Mouse (Mus musculus) hematopoietic stem cell, adult 5-6 weeks (primary cell): ENCODE data around the gene Gtpbp8. TPM values are rescaled to one million over a fixed set of nuclear protein-coding genes. Genes with fewer than 3 reads are reported as not detected.

Experiments used
- ATAC-seq, 2 experiments: fragments of 125-278 bp in 1 of 2; replicated peaks in 1 of 2; 2 replicates each; pipeline ENCODE4 v1.8.0; 2016 to 2017; ENCODE audit warnings: inconsistent platforms in 2 of 2, mild to moderate bottlenecking in 2 of 2, moderate number of reproducible peaks in 2 of 2, low read depth in 1 of 2, moderate TSS enrichment in 1 of 2; ENCODE audit not compliant: low FRiP score in 2 of 2, poor library complexity in 2 of 2, severe bottlenecking in 2 of 2, insufficient read depth in 1 of 2, low TSS enrichment in 1 of 2
- total RNA-seq: library from RNA; stranded (forward); fragments of 172-1452, 232-1000 nt; gene quantifications from 2 replicates; pipeline ENCODE4 v1.2.3, GENCODE M21; 2017

Gene Gtpbp8
- total RNA-seq, 1 experiment from 2014 or later = 15.8 TPM

DNA sequence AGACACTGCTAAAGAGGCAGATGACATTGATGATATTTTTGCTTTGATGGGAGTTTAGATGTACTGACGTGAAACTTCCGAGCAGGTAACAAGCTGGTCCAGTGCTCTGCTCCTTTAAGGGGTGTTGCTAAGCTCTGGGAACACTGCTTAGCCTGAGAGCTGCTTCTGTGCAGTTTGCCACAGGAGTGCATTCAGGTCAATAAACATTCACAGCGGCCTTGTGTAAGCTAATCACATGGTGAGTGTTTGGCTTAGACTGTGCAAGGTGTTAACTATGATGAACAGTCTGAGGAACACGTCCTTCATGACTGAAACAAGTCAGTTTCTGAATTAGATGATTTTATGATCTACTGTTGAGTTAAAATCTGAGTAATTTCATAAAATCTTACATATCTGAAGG, 10.0 kb downstream of the Gtpbp8 start:
- no peak for ATAC-seq

GRCm38 (mm10) chr16:44735676-44736075, 10.5 kb downstream of the Gtpbp8 start:
- no peak for ATAC-seq

DNA sequence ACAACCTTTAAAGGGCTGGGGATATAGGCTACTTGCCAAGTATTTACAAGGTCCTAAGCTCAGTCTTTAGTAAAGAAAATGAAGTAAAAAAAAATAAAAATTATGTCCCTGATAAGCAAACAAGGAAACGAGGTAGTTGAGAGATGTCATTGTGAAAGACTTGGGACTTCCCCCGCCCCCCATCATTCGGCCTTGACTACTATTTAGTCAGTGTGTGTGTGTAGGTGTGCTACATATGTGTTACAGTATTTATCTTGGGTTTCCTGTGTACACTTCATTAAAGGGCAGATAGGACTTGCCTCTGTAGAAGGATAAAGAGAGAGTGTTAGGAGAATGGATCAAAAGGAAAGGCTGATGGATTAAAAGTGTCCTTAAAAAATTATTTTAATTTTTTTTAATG, 12.1 kb downstream of the Gtpbp8 start:
- no peak for ATAC-seq

DNA sequence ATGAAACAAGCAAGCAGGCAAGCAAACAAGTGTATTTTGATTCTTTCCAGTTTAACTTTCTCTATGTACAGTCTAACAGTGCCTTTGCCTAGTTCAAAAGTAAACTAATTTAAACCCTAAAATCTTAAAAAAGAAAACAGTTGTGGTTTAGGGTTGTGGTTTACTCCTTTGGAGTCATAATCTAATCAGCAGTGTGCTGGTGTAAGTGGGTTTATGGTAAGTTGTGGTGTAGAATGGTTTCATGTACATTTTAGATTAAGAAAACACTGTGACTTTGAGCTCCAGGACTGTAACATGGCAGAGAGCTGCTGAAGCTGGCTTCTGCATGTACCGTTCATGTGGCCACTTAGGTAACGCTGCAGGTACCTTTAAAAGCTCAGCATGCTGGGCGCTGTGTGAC, 18.6 kb downstream of the Gtpbp8 start:
- no peak for ATAC-seq

- ATAC-seq = peak; percentile 58 to 63; a peak in 3 of 4 replicates
These were observed 20.6 kb downstream of the Gtpbp8 start for GRCm38 (mm10) chr16:44725286-44726223.

GRCm38 (mm10) chr16:44724847-44725246, 21.3 kb downstream of the Gtpbp8 start:
- ATAC-seq = no peak

DNA sequence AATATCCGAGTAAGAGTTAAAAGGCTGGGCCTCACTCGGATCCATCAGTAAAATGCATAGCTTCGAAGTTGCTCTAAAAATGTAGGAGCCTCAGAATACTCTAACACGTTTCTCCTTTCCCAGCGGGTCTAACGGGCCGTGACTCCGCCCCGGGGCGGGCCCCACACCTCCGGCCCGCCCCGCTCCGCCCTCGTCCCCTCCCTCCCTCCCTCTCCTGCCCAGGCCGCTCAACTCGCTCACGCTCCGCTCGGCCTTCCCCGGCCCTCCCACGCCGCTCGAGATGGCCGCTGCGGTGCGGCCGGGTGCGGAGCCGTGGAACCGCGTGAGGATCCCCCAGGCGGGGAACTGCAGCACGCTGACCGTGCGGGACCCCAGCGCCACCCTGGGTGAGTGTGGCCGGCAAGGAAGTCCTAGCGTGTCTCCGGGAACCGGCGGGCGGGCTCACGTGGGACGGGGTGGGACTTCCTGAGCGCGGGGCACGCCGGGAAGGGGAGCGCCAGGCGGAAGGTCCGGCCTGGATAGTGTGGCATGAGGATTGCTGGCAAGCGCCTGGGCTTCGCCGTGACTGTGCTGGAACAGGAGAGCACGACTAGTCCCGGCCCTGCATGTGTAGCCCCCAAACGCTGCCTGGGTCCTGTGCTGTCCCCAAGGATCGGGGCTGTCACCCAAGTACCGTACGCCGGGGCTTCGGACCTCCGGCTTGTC, 21.9 kb downstream of the Gtpbp8 start, which contains the start of gene Nepro:
Gene Nepro, plus strand, starts transcription at position 219 of the 705 bp plus-strand sequence.
- ATAC-seq = peak; percentile 78 to 83

DNA sequence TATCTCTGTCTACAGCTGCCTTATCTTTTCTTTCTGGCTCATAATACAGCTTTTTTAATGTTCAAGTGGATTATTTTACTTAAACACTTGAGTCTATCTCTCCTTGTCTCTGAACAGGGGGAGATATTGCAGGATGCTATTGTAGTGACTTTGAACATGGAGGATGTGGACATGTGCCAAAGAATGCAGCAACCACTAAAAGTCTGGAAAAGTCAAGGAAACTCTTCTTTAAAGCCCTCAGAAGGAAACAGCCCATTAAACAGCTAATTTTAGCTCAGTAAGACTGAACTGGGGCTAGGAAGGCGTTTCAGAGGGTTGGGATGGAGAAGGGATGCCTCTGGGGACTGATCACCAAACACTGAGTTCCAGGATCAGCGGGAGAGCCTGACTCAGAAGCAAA, 23.5 kb downstream of the Gtpbp8 start:
- no peak for ATAC-seq

DNA sequence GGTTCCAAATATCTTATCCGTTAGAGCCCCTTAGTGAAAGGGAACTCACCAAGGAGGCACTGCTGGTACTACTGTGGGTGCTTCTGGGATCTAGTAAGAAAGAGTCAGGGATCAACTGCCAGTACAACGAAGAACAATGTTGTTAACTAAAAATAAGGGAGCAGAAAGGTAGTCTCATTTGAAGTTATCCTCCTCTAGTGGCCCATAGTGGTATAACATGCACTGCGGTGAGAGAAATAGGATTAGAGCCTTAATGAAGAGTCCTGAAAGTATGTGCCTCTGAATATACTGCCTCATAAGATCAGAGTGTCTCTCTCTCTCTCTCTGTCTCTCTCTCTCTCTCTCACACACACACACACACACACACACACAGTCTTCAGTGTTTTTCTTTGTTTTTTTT, 25.6 kb downstream of the Gtpbp8 start:
- no peak for ATAC-seq

- no peak for ATAC-seq
These were observed 26.8 kb downstream of the Gtpbp8 start for GRCm38 (mm10) chr16:44719349-44719748.

- ATAC-seq = no peak
These were observed 28.3 kb downstream of the Gtpbp8 start for GRCm38 (mm10) chr16:44717838-44718237.

DNA sequence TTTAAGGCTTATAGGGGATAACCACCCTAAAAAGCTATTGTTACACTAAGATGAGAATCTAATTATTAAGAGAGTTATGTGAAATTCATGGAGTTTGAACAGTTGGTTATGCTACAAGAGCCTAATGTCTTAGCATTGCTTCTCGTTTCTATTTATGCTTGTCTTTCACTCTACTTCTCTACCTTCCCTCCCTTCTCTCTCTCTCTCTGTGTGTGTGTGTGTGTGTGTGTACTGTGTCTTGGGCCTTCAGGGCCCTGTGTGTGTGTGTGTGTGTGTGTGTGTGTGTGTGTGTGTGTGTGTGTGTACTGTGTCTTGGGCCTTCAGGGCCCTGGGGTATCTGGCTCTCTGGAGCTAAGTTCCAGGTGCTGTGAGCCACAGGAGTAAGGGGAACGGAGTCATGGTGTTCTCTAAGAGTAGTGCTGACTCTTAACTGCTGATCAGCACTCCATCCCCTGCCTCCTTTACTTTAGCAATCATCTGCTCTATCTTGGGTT, 29.0 kb downstream of the Gtpbp8 start:
- no peak for ATAC-seq

DNA sequence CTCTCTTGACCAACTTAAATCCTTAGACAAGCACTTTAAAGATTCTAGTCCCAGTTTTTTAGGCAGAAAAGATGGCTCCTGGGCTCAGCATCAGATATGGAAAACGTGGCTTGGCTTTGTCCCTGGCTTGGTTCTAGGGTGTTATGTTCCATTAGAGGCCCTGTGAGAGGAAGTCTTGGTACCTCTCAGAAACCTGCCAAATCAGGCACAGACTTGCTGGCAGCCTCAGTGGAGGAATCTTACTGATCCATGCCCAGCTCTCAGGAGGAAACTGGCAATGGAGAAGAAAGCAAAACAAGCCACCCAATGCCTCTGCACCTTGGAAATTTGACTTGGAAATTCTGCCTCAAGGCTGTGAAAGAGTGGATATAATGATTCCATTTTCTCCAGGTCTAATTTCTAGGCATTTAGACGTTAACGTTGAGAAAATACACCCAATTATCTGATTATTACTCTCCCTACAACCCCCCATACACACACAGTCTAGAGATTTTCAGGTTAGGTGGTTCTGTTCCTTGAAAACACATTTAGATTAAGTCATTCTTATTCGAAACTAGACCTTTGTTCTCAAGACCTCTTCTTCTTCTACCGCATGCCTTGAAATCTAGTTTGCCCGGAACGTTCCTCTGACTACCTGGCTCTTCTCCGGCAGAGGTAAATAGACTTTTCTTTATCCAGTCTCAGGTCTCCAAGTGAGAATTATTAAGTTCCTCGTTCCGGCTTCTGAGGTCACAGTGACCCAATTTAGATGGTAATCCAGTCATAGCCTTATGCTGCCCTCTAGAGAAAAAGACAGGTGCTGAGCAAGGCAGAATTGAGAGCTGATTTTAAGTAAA, 29.6 kb downstream of the Gtpbp8 start:
- peak; percentile 92 to 95 for ATAC-seq

DNA sequence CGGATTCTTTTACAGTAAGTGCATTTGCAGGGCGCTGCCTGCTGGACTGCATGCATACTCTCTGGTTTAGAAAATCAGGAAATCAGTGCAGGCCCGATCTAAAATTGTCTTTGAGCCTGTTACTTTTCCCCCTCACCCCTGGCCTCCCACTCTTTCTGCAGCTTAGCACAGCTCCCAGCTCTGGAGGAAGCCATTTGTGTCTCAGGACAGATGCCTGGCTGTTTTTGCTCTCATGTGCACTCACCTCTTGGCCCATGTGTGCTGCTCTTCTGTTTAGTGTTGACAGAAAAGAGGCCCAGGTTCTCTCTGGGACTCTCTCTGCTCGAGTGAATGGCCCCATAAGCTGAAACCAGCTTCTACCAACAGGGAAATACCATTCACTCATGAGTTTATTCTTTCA, 42.7 kb downstream of the Gtpbp8 start:
- ATAC-seq = no peak

- ATAC-seq = peak; percentile 82 to 90
These were observed 43.9 kb downstream of the Gtpbp8 start for GRCm38 (mm10) chr16:44702272-44702671.

DNA sequence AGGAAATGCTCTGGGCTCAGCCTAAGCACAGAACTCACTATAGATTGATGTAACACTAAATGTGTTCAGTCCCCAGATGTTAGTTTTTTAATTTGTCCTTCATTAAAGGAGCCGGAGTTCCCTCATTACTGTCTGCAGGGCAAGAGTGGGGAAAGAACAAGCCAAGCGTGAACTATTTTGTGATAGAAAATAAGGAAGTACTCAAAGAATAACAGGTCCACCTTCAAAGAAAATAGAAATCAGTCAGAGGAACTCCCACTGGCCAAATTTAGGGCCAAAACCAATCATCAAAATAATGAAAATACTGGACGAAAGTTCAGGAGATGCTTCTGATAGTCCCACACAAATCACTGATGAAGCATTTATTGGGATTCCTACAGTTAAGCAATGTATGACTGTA, 45.0 kb downstream of the Gtpbp8 start:
- no peak for ATAC-seq

DNA sequence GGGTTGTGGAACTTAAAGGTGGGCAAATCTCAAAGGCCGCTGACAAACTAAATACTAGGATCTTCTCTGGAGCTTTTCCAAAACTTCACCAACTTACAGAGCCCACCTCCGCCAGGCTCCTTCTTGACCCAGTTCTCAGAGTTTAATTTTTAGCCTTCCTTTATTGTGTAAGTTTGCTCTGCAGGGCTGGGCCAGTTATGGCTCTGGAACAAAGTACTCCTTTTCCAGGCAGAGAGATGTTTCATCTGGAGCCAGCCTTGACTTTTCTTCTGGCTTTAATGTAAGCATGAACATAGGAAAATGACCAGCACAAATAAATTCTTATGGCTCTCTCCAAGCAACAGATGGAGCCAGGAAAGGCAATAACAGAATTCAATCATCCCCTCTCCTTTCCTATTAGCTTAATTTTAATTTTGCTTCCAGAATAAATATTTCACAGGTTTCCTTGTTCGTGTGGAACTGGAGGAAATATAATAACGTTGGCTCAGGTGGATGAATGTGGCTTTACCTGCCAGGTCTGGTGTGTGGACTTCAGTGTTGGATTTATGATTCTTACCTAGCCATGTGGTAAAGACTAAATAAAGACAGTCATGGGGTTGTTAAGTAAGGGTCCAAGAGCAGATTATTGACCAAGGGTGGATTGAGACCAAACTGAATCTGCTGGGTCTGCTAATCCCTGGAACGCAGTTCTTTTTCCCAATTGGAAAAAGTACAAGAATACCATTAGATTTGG, 48.5 kb downstream of the Gtpbp8 start:
- no peak for ATAC-seq
